Mouse (Mus musculus): ENCODE data around the gene Sptlc3.

Gene Sptlc3

DNA sequence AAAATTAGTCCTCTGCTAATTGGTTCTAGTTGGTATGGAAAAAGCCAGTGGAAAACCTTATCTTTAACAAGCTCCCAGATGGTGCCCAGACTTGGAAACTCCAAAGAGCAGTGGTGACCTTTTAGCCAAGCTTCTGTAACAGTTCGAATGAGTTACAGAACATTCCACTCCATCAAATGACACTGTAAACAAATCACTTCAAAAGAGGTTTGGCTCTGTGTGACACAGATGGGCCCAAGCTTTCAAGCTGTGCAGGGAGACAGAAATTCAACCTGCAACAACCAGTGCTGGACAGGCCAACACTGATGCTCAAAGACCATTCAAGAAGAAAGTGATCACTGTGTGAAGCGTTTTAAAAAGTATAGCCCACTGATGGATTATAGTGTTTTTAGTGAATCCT is 144.1 kb downstream of the Sptlc3 start:
- DNase-seq (ENCODE audit: low spot score) = no peak

DNA sequence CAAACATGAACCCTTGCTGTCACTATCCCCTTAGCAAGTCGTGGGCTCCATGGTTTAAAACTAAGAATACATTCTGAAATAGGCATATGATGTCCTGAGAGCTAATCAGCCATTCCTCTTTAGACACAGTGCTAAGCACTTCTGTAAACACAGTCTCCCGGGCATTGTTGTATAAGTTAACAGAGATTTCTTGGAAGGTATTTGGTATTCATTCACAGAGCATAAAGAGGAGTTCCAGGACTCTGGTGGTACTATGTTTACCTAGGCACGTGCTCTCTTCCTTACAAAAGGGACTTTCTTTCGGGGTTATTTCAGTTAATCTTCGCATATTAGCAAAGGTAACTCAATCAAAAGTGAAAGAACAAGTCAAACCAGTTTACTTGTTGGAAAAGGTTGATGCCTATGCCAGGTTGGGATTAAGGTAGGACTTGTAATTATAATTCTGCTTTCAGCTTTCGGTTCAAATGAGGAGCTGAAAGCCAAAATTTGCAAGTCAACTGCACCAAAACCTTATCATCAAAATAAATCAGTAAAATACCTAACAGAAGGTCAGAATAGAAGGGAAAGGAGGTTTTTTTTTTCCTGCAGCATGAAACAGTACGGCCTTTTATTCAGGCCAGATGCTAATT is 148.2 kb downstream of the Sptlc3 start:
- no peak for DNase-seq (ENCODE audit: low spot score)

DNA sequence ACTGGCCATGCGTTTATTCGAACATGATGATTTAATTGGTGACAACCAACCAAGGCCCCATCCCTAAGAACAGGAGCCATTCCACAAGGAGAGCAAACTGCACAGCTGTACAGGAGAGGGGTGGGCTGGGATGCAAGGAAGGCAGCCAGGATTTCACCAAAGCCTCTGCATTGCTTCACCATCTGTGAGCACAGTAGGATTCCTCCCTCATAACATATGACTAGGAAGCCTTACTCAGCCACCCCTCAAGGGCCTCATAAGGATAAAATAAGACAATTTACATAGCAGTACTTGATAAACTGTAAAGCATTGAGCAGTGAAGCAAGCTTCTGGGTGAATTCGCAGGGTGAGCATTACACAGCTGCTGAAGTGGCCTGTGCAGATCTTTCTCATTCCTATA is 155.8 kb downstream of the Sptlc3 start:
- DNase-seq (ENCODE audit: low spot score) = no peak

DNA sequence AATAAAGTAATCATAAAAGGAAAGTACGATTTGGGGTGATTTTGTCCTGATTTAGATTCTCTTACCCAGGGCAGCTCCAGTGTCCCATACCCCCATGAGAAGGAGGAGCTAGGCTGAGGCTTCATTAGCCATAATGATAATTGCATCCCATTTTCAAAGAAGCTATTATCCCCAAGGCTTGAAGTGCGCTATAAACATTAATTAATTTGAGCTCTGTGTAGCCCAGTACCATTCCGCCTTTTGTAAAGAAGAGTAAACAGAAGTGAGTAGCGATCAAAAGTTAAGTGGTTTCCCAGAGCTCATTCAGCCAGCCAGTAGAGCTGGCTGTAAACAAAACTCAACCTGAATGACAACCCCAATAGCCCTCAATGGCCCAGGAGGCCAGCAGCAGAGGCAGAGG is 163.0 kb downstream of the Sptlc3 start:
- DNase-seq (ENCODE audit: low spot score) = no peak

DNA sequence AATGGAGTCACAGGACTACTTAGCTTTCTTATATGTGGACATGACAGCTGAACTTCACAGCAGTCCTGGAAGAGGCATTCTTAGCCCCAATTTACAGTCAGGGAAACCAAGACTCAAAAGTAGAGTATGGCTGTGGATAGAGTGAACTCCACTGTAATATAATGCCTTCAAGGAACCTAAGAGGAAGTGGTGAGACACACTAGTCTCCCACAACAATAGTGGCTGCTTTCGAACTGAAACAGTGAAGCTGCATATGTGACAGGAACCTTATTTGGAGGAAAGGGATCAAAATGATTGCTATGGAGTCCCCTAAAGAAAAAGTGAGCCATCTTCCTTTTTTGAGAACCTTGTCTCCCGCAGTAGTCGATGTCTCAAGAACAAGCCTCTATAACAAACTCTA is 178.1 kb downstream of the Sptlc3 start:
- no peak for DNase-seq (ENCODE audit: low spot score)

DNA sequence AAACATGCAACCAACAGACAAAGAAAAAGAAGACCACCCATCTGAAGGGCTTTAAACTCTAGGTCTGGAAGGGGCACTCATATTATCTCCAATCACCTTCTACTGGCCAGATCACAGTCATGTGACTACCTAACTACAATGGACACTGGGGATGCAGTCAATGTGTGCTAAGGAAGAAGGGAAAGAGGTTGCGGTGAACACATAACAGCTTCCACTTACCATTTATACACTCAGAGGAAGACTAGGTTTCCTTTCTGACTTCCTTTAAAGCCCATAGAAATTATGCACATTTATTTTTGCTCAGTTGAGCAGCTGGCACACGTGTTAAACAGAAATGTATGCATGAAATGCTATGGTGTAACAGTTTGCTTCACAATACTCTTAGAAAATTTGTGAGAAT is 178.7 kb downstream of the Sptlc3 start:
- no peak for DNase-seq (ENCODE audit: low spot score)

DNA sequence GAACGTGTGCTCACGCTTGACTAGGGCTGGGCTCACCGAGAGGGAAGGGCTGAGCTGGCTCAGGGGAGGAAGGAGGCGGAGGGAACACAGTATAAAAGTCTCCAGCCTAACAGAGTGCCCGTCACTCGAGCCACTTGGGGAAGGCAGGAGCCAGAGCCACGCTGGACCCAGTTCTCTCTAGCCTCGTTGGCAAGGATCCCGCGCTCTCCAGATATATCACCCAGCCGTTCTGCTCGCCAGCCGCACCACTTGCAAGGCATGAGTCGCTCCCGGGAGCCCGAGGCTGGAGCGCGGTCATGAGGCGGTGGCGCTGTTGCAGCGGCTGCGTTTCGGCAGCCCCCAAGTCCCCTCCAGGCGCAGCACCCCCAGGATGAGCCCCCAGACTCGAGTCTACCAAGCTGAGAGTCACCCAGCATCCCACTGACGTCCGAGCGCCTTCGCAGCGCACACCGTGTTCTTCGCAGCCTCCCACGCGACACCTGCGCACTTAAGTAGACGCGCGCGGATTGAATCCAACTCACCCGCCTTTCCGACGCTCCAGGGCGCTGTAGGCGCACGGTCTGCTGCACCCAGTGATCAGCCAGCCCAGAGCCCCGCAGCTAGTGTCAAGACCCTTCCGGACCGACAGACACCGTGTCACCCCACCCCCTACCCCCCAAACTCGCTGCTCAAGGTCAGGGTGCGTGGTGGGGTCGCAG is 183.5 kb downstream of the Sptlc3 start:
- DNase-seq (ENCODE audit: low spot score) = peak; percentile 33

DNA sequence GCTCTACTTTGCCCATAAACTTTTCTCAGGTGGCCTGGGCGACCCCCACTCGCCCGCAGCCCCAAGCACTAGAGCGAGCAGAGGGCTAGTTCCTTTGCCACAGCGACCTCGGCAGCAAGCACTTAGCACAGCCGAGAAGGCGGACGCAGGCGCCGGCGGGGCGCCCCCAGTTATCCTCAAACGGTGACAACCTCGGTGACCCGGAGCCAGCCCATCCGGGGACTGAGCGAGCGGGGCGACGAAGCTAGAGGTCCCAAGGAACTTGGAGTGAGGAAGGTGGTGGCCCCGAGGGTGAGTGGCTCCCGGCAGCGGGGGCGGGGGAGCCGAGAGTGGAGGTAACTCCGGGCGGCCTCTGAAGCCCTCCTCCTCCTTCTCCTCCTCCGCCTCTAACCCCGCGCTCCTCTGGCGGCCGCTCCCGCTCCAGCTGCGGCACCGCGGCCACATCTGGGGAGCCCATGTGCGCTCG is 184.1 kb downstream of the Sptlc3 start, which contains the start of gene Ism1:
Gene Ism1 (plus strand): TSS at position 370 of the 466 bp plus-strand sequence.
- DNase-seq (ENCODE audit: low spot score) = peak; percentile 49

DNA sequence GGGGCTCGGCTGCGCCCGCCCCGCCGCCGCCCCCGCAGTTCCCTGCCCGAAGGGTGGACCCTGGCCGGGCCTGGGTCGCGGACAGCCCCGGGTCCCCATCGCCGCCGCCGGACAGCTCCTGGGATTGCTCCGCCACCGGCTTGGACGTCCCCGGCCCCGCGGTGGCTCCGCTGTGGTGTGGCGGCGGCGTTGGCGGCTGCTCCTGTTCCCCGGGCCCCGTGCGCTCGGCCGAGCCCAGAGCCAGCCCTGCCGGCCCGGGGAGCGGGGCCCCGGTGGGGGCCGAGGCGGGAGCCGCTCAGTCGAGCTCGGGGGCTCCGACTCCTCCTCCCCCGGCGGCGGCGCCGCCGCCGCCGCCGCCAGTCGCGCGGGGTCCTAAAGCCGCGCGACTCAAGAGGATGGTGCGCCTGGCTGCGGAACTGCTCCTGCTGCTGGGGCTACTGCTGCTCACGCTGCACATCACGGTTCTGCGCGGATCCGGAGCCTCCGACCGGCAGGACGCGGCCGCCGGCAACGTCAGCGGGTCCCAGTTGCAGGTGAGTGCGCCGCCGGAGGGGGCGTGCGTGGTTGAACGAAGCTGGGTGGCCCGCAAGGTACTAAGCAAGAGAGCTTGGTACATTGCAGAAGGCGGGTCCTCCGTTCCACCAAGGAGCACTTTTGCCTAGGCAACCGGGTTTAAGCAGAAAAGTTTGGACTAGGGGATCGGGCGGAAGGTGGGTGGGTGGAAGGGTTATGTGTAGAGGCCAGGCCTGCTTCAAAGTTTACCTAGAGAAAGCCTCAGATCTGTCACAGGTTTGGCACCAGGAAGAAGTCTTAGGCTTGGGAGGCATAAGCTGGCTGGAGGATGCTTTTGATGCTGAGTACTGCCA is 184.8 kb downstream of the Sptlc3 start:
- DNase-seq (ENCODE audit: low spot score) = peak; percentile 10

DNA sequence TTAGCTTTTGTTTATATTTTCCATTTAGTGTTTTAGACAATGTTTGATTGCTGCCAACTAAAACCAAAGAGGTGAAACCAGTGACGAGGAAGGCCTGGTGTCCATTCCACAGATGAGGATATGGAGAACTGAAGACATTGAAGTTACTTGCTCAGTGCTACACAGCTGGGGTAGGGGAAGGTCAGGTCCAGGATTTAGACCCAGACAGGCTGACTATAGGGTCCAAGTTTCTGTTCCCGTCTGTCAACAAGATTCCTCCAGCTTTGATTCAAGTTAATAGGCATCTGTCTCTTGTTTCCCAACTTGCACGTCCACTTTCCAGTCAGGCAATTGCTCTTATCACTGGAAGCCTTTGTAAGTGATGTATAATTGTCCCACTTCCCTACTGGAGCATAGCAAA is 188.8 kb downstream of the Sptlc3 start:
- DNase-seq (ENCODE audit: low spot score) = no peak

Data from ovary, postnatal 10 days (tissue).